Mouse (Mus musculus) kidney, postnatal 0 days (tissue): ENCODE results near the gene Blvrb. TPM values are rescaled to one million over a fixed set of nuclear protein-coding genes. Genes with fewer than 3 reads are reported as not detected.
A peak's percentile ranks its signal among the peaks of the same experiment; 100 is the strongest.

Source experiments
- ATAC-seq: fragments of 200-750 bp; cut with Nextera tagmentation; replicated peaks from 2 replicates; pipeline ENCODE4 v1.8.0; 2017; ENCODE audit warnings: low read depth, moderate number of reproducible peaks, moderate TSS enrichment, moderate library complexity; ENCODE audit not compliant: low FRiP score
- DNase-seq: peaks from one replicate; pipeline ENCODE4 v3.0.0-alpha.2; 2016; ENCODE audit warnings: low spot score
- H3K27ac ChIP-seq: fragments of 300-500 bp; sonication (generic); 2 replicates; pipeline ENCODE4 v1.5.1; 2014; ENCODE audit warnings: mild to moderate bottlenecking
- H3K27me3 ChIP-seq: fragments of 300-500 bp; sonication (generic); 2 replicates; pipeline ENCODE4 v1.6.1; 2014; ENCODE audit warnings: low read length, mixed read lengths; ENCODE audit not compliant: insufficient read depth
- H3K36me3 ChIP-seq: fragments of 300-500 bp; sonication (generic); 2 replicates; pipeline ENCODE4 v1.6.1; 2014; ENCODE audit warnings: low read length, mixed read lengths; ENCODE audit not compliant: insufficient read depth
- H3K4me1 ChIP-seq: fragments of 300-500 bp; sonication (generic); replicated peaks from 2 replicates; pipeline ENCODE4 v1.6.1; 2014; ENCODE audit warnings: antibody characterized with exemption, low read length, mixed read lengths; ENCODE audit not compliant: insufficient read depth
- H3K4me2 ChIP-seq: fragments of 300-500 bp; sonication (generic); 2 replicates; pipeline ENCODE4 v1.6.1; 2014; ENCODE audit warnings: mild to moderate bottlenecking, low read length, moderate library complexity, mixed read lengths
- H3K4me3 ChIP-seq: fragments of 300-500 bp; sonication (generic); replicated peaks from 2 replicates; pipeline ENCODE4 v1.5.1; 2014; ENCODE audit warnings: low read depth, low read length
- H3K9ac ChIP-seq: fragments of 300-500 bp; sonication (generic); 2 replicates; pipeline ENCODE4 v1.6.1; 2014; ENCODE audit warnings: low read depth, low read length
- H3K9me3 ChIP-seq: fragments of 300-500 bp; sonication (generic); replicated peaks from 2 replicates; pipeline ENCODE4 v1.6.1; 2016; ENCODE audit warnings: low read length, inconsistent platforms, mixed read lengths
- CTCF ChIP-seq: IDR thresholded peaks from 2 replicates; pipeline ENCODE4 v1.5.1; 2016; ENCODE audit warnings: antibody characterized with exemption, low read depth, mild to moderate bottlenecking, moderate library complexity
- WGBS: fragments of 180-500 bp; shearing (Covaris S2); extraction: QIAGEN DNeasy Blood & Tissue Kit; methylation state at CpG from one replicate; pipeline ENCODE4 v1.1.7; 2014; 5-methylcytosine and 5-hydroxymethylcytosine counted together
- polyA plus RNA-seq: library from polyadenylated mRNA; unstranded; fragments of >200 nt; fragmentation: Nextera tagmentation; extraction: Ambion mirVana; gene quantifications from 2 replicates; pipeline ENCODE4 v1.2.1, GENCODE M21; 2015

Blvrb gene
- polyA plus RNA-seq, 1 experiment from 2014 or later, result 40.1 TPM

DNA sequence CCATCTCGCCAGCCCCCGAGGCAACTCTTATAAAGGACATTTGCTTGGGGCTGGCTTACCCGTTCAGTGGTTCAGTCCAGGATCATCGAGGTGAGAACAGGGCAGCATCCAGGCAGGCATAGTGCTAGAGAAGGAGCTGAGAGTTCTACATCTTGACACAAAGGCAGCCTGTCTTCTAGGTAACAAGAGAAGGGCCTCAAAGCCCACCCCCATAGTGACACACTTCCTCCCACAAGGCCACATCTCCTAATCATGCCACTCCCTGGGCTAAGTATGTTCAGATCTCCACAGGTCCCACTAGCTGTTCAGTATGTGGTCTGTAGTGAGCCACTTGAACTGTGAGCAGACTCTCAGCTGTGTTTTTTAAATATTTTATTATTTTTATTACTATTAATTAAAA lies 36.1 kb downstream of the Blvrb start:
- H3K4me1 ChIP-seq, result 0 out of 2 replicates have a peak, but pooled peaks cover 9% of the 10 kb centered on the region
- no peak overlapping the region for H3K9ac ChIP-seq
- no peaks in the 10 kb centered on the region for H3K27me3 ChIP-seq
- no peak overlapping the region for H3K4me3 ChIP-seq
- H3K9me3 ChIP-seq, result no peaks in the 10 kb centered on the region
- DNase-seq, result no peak
- no peak overlapping the region for H3K27ac ChIP-seq
- WGBS, result 89% methylated on average over 4 of the region's 4 CpGs
- no peak overlapping the region for H3K4me2 ChIP-seq
- H3K36me3 ChIP-seq, result no peaks in the 10 kb centered on the region
- ATAC-seq, result no peak
- no peak for TF ChIP-seq CTCF

DNA sequence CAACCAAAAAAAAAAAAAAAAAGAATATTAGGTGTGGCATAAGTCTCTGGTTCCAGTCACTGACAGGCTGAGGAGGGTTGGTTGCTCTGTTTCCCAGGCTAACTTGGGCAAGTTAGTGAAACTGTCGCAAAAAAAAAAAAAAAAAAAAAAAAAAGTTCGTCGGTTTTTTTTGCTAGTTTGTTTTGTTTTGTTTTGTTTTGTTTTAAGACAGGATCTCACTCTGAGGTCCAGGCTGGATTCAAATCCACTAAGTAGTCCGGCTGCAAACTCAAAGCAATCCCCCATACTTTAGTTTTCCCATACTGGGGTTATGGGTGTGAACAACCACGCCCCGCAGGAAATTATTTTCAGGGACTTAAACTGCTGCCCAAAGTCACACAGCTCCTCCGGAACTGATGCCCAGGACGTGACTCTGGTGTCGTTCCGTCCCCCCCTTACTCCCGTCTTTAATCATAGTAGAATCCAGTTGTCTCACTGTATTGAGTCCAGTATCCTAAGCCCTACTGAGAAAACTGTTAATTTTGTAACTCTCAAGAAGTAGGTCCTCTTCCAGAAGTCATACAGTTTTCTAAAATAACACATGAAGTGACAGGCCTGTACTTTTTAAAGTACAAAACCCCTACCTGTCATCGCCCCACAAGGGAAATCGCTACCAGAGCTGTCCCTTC lies 38.5 kb downstream of the Blvrb start:
- peak overlapping the region; percentile 40; the same call in 1 of the 2 replicates for H3K9ac ChIP-seq
- H3K36me3 ChIP-seq, result 0 out of 2 replicates have a peak, but pooled peaks cover 5% of the 10 kb centered on the region
- no peak for DNase-seq
- H3K4me1 ChIP-seq, result peaks cover 18% of the 10 kb centered on the region; the same call in 1 of the 2 replicates
- WGBS, result under 1% methylated on average over 13 of the region's 13 CpGs
- H3K4me2 ChIP-seq, result peak overlapping the region; percentile 85
- peak overlapping the region; percentile 61 for H3K4me3 ChIP-seq
- H3K27me3 ChIP-seq, result no peaks in the 10 kb centered on the region
- ATAC-seq, result no peak
- no peak for TF ChIP-seq CTCF
- peak overlapping the region; percentile 97 for H3K27ac ChIP-seq
- no peaks in the 10 kb centered on the region for H3K9me3 ChIP-seq

GRCm38 (mm10) chr7:27486770-27487697 lies 39.3 kb downstream of the Blvrb start, which contains the start of gene Sertad1:
Sertad1 (plus strand) TSS chr7:27486910.
- Histone ChIP-seq H3K9ac (peak within 1 kb of the TSS; percentile 82), H3K9me3 (no peaks in the 10 kb centered on the region), H3K4me1 (peaks cover 18% of the 10 kb centered on the region), H3K4me2 (peak within 1 kb of the TSS; percentile 85), H3K27ac (peak within 1 kb of the TSS; percentile 97), H3K36me3 (0 out of 2 replicates have a peak, but pooled peaks cover 5% of the 10 kb centered on the region), H3K4me3 (peak within 1 kb of the TSS; percentile 61), H3K27me3 (no peaks in the 10 kb centered on the region)
- DNase-seq (peak; percentile 99), ATAC-seq (peak; percentile 94)
- WGBS, result 1% methylated on average over 67 of the region's 80 CpGs
- peak; percentile 60 for TF ChIP-seq CTCF

DNA sequence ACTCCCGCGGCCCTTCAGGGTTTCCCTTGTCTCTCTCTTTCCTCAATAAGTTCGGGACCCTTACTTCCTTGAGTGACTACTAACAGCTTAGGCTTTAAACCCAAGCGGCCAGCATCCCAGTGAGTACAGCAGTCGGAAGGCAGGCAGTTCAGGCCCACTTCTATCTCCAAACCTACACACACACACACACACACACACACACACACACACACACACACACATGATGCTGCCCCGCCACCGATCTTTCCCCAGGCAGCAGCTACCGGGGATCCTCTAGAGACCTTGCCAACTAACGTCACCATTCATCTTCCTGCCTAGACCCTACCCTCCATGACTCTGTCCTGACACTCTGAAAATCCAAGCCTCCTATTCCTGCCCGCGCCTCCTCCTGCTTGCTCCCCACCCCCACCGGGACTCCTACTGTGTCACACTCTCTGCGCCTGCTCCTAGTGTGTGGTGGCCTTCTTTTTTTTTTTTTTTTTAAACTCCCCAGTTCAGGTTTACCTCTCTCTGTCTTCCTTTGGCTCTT lies 40.0 kb downstream of the Blvrb start:
- Histone ChIP-seq H3K4me3 (peak overlapping the region; percentile 61), H3K4me1 (peaks cover 18% of the 10 kb centered on the region), H3K9me3 (no peaks in the 10 kb centered on the region), H3K27ac (peak overlapping the region; percentile 97), H3K4me2 (peak overlapping the region; percentile 85), H3K9ac (peak overlapping the region; percentile 82), H3K27me3 (no peaks in the 10 kb centered on the region), H3K36me3 (0 out of 2 replicates have a peak, but pooled peaks cover 5% of the 10 kb centered on the region)
- 2% methylated on average over 13 of the region's 13 CpGs for WGBS
- DNase-seq, result peak; percentile 70
- no peak for ATAC-seq
- TF ChIP-seq CTCF, result no peak

- DNase-seq (no peak), ATAC-seq (no peak)
- Histone ChIP-seq H3K4me3 (no peak overlapping the region), H3K36me3 (0 out of 2 replicates have a peak, but pooled peaks cover 5% of the 10 kb centered on the region), H3K27me3 (no peaks in the 10 kb centered on the region), H3K4me2 (peak overlapping the region; percentile 13; the same call in 1 of the 2 replicates), H3K9me3 (no peaks in the 10 kb centered on the region), H3K27ac (peak overlapping the region; percentile 94), H3K4me1 (peaks cover 18% of the 10 kb centered on the region), H3K9ac (no peak overlapping the region)
- TF ChIP-seq CTCF, result no peak
- 90% methylated on average over 25 of the region's 25 CpGs for WGBS
Measured at GRCm38 (mm10) chr7:27489270-27489869, 41.6 kb downstream of the Blvrb start.

DNA sequence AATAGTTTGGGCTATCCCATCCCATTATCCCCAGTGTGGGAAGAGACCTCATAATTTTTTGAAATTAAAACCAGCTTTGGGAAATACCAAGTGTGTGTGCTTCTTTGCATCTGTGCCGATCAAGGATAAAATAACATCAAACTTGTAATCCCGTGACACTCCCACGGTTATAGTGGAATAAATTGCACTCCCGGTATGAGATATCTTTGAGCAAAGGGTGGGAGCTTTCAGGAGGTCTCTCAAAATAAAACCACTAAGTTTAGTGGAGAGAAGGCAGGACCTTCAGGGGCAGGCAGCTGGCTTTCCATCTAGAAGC lies 42.4 kb downstream of the Blvrb start:
- Histone ChIP-seq H3K4me1 (peaks cover 18% of the 10 kb centered on the region), H3K36me3 (0 out of 2 replicates have a peak, but pooled peaks cover 5% of the 10 kb centered on the region), H3K27ac (peak overlapping the region; percentile 94), H3K9ac (peak overlapping the region; percentile 55), H3K4me3 (peak overlapping the region; percentile 27; the same call in 1 of the 2 replicates), H3K9me3 (no peaks in the 10 kb centered on the region), H3K27me3 (no peaks in the 10 kb centered on the region), H3K4me2 (peak overlapping the region; percentile 49)
- no peak for DNase-seq
- TF ChIP-seq CTCF, result no peak
- ATAC-seq, result no peak
- WGBS, result 4% methylated on average over 4 of the region's 4 CpGs
